Mouse (Mus musculus) CH12.LX (cell line): ENCODE results near the gene Fbxl18. TPM values are rescaled to one million over a fixed set of nuclear protein-coding genes. Genes with fewer than 3 reads are reported as not detected.

Source experiments
- DNase-seq: peaks from one replicate; pipeline ENCODE4 v3.0.0-alpha.2; 2013; ENCODE audit errors: extremely low read depth
- H3K27ac ChIP-seq: 2 replicates; pipeline ENCODE4 v1.5.1; 2012; ENCODE audit warnings: low read depth, mild to moderate bottlenecking, control low read depth, moderate library complexity; ENCODE audit not compliant: insufficient read depth
- H3K27me3 ChIP-seq: replicated peaks from 2 replicates; pipeline ENCODE3; 2012; ENCODE audit warnings: inconsistent platforms
- H3K36me3 ChIP-seq, 2 experiments: replicated peaks in 1 of 2; 2 replicates each; pipeline versions ENCODE3 to v1.6.1; 2012; ENCODE audit warnings: inconsistent platforms in 1 of 2, low read length in 1 of 2, mild to moderate bottlenecking in 1 of 2, mixed read lengths in 1 of 2, moderate library complexity in 1 of 2; ENCODE audit not compliant: control insufficient read depth in 1 of 2, insufficient read depth in 1 of 2
- H3K4me1 ChIP-seq, 2 experiments: 2 replicates each; pipeline ENCODE4 v1.6.1; 2012; ENCODE audit warnings: inconsistent platforms in 1 of 2, moderate library complexity in 1 of 2; ENCODE audit not compliant: insufficient read depth in 2 of 2, control insufficient read depth in 1 of 2
- H3K4me2 ChIP-seq: 2 replicates; pipeline ENCODE4 v1.6.1; 2012; ENCODE audit warnings: low read depth, mild to moderate bottlenecking, control low read depth; ENCODE audit not compliant: poor library complexity, insufficient read depth, severe bottlenecking
- H3K4me3 ChIP-seq, 3 experiments: fragments of 150-350 bp in 1 of 3; sonication (generic) in 1 of 3; replicated peaks in 1 of 3; 2 replicates each; pipeline versions ENCODE3 to v1.5.1; 2011 to 2012; ENCODE audit warnings: low read depth in 2 of 3, low read length in 2 of 3, mild to moderate bottlenecking in 2 of 3, moderate library complexity in 2 of 3, control low read depth in 1 of 3, improper control_type of control experiment in 1 of 3, inconsistent platforms in 1 of 3, mixed read lengths in 1 of 3; ENCODE audit not compliant: poor library complexity in 1 of 3
- H3K79me2 ChIP-seq: replicated peaks from 2 replicates; pipeline ENCODE4 v1.6.1; 2012; ENCODE audit warnings: mild to moderate bottlenecking, moderate library complexity; ENCODE audit not compliant: control insufficient read depth, poor library complexity, insufficient read depth, severe bottlenecking; ENCODE audit errors: extremely low read depth
- H3K9ac ChIP-seq: 2 replicates; pipeline ENCODE4 v1.6.1; 2012; ENCODE audit warnings: low read depth, mild to moderate bottlenecking, control low read depth, moderate library complexity; ENCODE audit not compliant: insufficient read depth
- H3K9me3 ChIP-seq: replicated peaks from 2 replicates; pipeline ENCODE3; 2012; ENCODE audit warnings: low read length, inconsistent platforms, mixed read lengths
- BHLHE40 ChIP-seq: IDR thresholded peaks from 2 replicates; pipeline ENCODE4 v1.6.1; 2011; ENCODE audit warnings: mild to moderate bottlenecking, low read depth, low read length, improper control_type of control experiment
- CHD1 ChIP-seq: IDR thresholded peaks from 2 replicates; pipeline ENCODE4 v1.6.1; 2012; ENCODE audit warnings: low read depth, low read length, improper control_type of control experiment, inconsistent platforms
- ETS1 ChIP-seq: conservative IDR thresholded peaks from 2 replicates; pipeline ENCODE4 v1.6.1; 2012; ENCODE audit warnings: low read depth, mild to moderate bottlenecking, inconsistent platforms, low read length, improper control_type of control experiment, moderate library complexity
- GABPA ChIP-seq: IDR thresholded peaks from 2 replicates; pipeline ENCODE4 v1.6.1; 2012; ENCODE audit warnings: low read depth, low read length, improper control_type of control experiment, inconsistent platforms; ENCODE audit not compliant: insufficient replicate concordance
- IRF4 ChIP-seq: IDR thresholded peaks from 2 replicates; pipeline ENCODE4 v1.6.1; 2014; ENCODE audit warnings: low read depth, mild to moderate bottlenecking, inconsistent platforms, low read length, improper control_type of control experiment
- JUND ChIP-seq: conservative IDR thresholded peaks from 2 replicates; pipeline ENCODE4 v1.6.1; 2011; ENCODE audit warnings: low read depth, low read length, improper control_type of control experiment
- MAFK ChIP-seq: IDR thresholded peaks from 2 replicates; pipeline ENCODE4 v1.6.1; 2011; ENCODE audit warnings: low read length, improper control_type of control experiment; ENCODE audit not compliant: insufficient replicate concordance
- MEF2A ChIP-seq: IDR thresholded peaks from 2 replicates; pipeline ENCODE4 v1.6.1; 2014; ENCODE audit warnings: low read depth, mild to moderate bottlenecking, inconsistent platforms, low read length, improper control_type of control experiment, borderline replicate concordance
- NELFE ChIP-seq: IDR thresholded peaks from 2 replicates; pipeline ENCODE4 v1.6.1; 2011; ENCODE audit warnings: low read depth, low read length, improper control_type of control experiment
- POLR2A ChIP-seq: IDR thresholded peaks from 2 replicates; pipeline ENCODE4 v1.6.1; 2011; ENCODE audit warnings: low read depth, mild to moderate bottlenecking, improper control_type of control experiment, low read length
- POLR2AphosphoS2 ChIP-seq: IDR thresholded peaks from 2 replicates; pipeline ENCODE4 v1.6.1; 2011; ENCODE audit warnings: low read depth, low read length, improper control_type of control experiment
- RAD21 ChIP-seq: IDR thresholded peaks from 2 replicates; pipeline ENCODE4 v1.6.1; 2011; ENCODE audit warnings: low read depth, mild to moderate bottlenecking, low read length, improper control_type of control experiment, moderate library complexity
- SMC3 ChIP-seq: IDR thresholded peaks from 2 replicates; pipeline ENCODE4 v1.6.1; 2011; ENCODE audit warnings: low read depth, low read length, improper control_type of control experiment
- UBTF ChIP-seq: IDR thresholded peaks from 2 replicates; pipeline ENCODE4 v1.6.1; 2012; ENCODE audit warnings: low read depth, mild to moderate bottlenecking, inconsistent platforms, low read length, improper control_type of control experiment, moderate library complexity
- USF1 ChIP-seq: IDR thresholded peaks from 2 replicates; pipeline ENCODE4 v1.6.1; 2014; ENCODE audit warnings: low read depth, mild to moderate bottlenecking, inconsistent platforms, low read length, improper control_type of control experiment
- USF2 ChIP-seq: conservative IDR thresholded peaks from 2 replicates; pipeline ENCODE4 v1.6.1; 2011; ENCODE audit warnings: low read depth, low read length, improper control_type of control experiment
- ZNF384 ChIP-seq: IDR thresholded peaks from 2 replicates; pipeline ENCODE4 v1.6.1; 2012; ENCODE audit warnings: low read depth, low read length, improper control_type of control experiment, inconsistent platforms
- dilution Hi-C: fragments of 300-500 bp; cut with MboI; formaldehyde crosslinking; loops from 2 replicates; pipeline ENCODE4 v1.14.3; 2020; ENCODE audit warnings: low sequenced_read_pairs; ENCODE audit not compliant: extremely low pct_unique_long_range_greater_than_20kb, extremely low pct_ligation_motif_present
- in situ Hi-C: fragments of 300-500 bp; cut with MboI; formaldehyde crosslinking; loops from 3 replicates; pipeline ENCODE4 v1.14.3; 2019; ENCODE audit warnings: low sequenced_read_pairs, low pct_ligation_motif_present, low pct_unique_long_range_greater_than_20kb, mixed read lengths
- polyA plus RNA-seq: library from polyadenylated mRNA; unstranded; fragments of >175 nt; gene quantifications from 2 replicates; pipeline ENCODE4 v1.2.1, GENCODE M21; 2012; ENCODE audit warnings: low read depth; ENCODE audit not compliant: insufficient read length
- total RNA-seq, 2 experiments: library from RNA; depleted of rRNA; stranded (reverse); fragments of 300-350 nt in 1 of 2; fragments of >200 nt in 1 of 2; gene quantifications; 2 replicates each; pipeline ENCODE4 v1.2.3; 2012 to 2014

Gene Fbxl18
- total and polyA plus RNA-seq, 3 experiments: 3.7 to 6.4 (median 5.5) TPM

DNA sequence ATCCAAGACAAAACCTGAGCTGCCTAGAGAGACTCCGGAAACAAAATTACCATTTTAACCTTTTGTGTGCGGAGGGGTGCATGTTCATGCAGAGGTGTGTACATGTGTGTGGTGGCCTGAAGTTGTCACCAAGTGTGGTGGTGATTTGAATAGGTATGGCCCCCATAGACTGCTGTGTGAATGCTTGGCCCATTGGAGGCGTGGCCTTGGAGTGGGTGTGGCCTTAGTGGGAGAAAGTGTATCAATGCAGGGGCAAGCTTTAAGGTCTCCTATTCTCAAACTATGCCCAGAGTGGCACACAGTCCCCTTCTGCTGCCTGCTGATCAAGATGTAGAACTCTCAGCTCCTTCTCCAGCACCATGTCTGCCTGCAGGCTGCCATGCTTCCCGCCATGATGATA lies 69.1 kb downstream of the Fbxl18 start:
- Histone ChIP-seq H3K9ac (no peak overlapping the region), H3K4me3 (no peak overlapping the region), H3K9me3 (peaks cover 3% of the 10 kb centered on the region), H3K4me2 (no peak overlapping the region), H3K4me1 (no peaks in the 10 kb centered on the region)
- dilution Hi-C loops (no loop called here), in situ Hi-C loops (no loop called here)
- no peak for TF ChIP-seq ETS1
- TF ChIP-seq GABPA: no peak
- no peak for TF ChIP-seq CHD1
- no peak for TF ChIP-seq USF1
- no peak for TF ChIP-seq BHLHE40
- TF ChIP-seq MEF2A: no peak
- no peak for TF ChIP-seq SMC3
- no peak for TF ChIP-seq UBTF
- no peak for TF ChIP-seq POLR2A
- TF ChIP-seq RAD21: no peak
- no peak for TF ChIP-seq JUND
- no peak for TF ChIP-seq NELFE
- no peak for TF ChIP-seq MAFK
- TF ChIP-seq ZNF384: no peak
- no peak for TF ChIP-seq POLR2AphosphoS2
- TF ChIP-seq, all 38 proteins: peak for 0
- Histone ChIP-seq H3K27ac (no peak overlapping the region), H3K79me2 (no peaks in the 10 kb centered on the region), H3K36me3 (no peaks in the 10 kb centered on the region), H3K27me3 (peaks cover 31% of the 10 kb centered on the region)
- no peak for DNase-seq

DNA sequence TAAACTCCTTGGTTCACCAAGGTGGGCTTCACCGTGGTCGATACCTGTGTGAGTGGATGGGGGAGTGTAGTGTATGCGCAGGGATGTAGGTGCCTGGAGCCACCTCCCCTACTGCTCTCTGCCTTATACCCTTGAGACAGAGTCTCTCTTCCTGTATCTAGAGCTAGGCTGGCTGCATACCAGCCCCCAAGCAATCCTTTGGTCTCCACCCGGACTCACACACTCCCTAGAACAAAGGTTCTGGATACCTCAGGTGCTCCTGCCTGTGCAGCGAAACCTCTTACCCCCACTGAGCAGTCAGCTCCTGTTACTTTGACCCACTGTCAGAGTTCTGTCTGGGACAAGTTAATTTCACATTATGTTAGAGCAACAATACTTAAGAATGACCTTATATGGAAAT lies 69.6 kb downstream of the Fbxl18 start:
- H3K9me3 ChIP-seq: peaks cover under 1% of the 10 kb centered on the region
- no peaks in the 10 kb centered on the region for H3K4me1 ChIP-seq
- H3K27ac ChIP-seq: no peak overlapping the region
- H3K4me2 ChIP-seq: no peak overlapping the region
- dilution Hi-C loops: no loop called here
- no peaks in the 10 kb centered on the region for H3K79me2 ChIP-seq
- TF ChIP-seq USF2: no peak
- no peak for TF ChIP-seq IRF4
- H3K36me3 ChIP-seq: no peaks in the 10 kb centered on the region
- in situ Hi-C loops: no loop called here
- no peak for DNase-seq
- H3K9ac ChIP-seq: no peak overlapping the region
- H3K4me3 ChIP-seq: no peak overlapping the region
- H3K27me3 ChIP-seq: peaks cover 36% of the 10 kb centered on the region
